Mouse (Mus musculus) liver, embryonic 14.5 days (tissue): Measurements from ENCODE around the gene Olfr788. TPM values are rescaled to one million over a fixed set of nuclear protein-coding genes. Genes with fewer than 3 reads are reported as not detected.

ENCODE experiments used
- ATAC-seq: fragments of 200-750 bp; cut with Nextera tagmentation; 2 replicates; pipeline ENCODE4 v1.8.0; 2017; ENCODE audit warnings: moderate number of reproducible peaks, mild to moderate bottlenecking, moderate library complexity; ENCODE audit not compliant: insufficient read depth
- DNase-seq, 3 experiments: peaks; one replicate each; pipeline ENCODE4 v3.0.0-alpha.2; 2012 to 2013; ENCODE audit warnings: low read depth in 3 of 3, low spot score in 3 of 3
- H3K27ac ChIP-seq: fragments of 300-500 bp; sonication (generic); 2 replicates; pipeline ENCODE4 v1.5.1; 2014; ENCODE audit warnings: moderate library complexity, mild to moderate bottlenecking, control low read depth, inconsistent platforms
- H3K27me3 ChIP-seq: fragments of 300-500 bp; sonication (generic); 2 replicates; pipeline ENCODE4 v1.6.1; 2014; ENCODE audit warnings: mild to moderate bottlenecking, low read length, moderate library complexity; ENCODE audit not compliant: control insufficient read depth, insufficient read depth
- H3K36me3 ChIP-seq: fragments of 300-500 bp; sonication (generic); replicated peaks from 2 replicates; pipeline ENCODE4 v1.6.1; 2014; ENCODE audit warnings: low read depth; ENCODE audit not compliant: control insufficient read depth, insufficient read depth
- H3K4me1 ChIP-seq, 2 experiments: fragments of 200-500 bp in 1 of 2; fragments of 300-500 bp in 1 of 2; sonication (generic) in 1 of 2; replicated peaks; 2 replicates each; pipeline ENCODE4 v1.6.1; 2012 to 2014; ENCODE audit warnings: antibody characterized with exemption in 1 of 2, inconsistent platforms in 1 of 2, low read length in 1 of 2; ENCODE audit not compliant: control insufficient read depth in 2 of 2, insufficient read depth in 2 of 2
- H3K4me2 ChIP-seq: fragments of 300-500 bp; sonication (generic); 2 replicates; pipeline ENCODE4 v1.6.1; 2014; ENCODE audit warnings: low read depth, mild to moderate bottlenecking, control low read depth, moderate library complexity
- H3K4me3 ChIP-seq, 2 experiments: fragments of 200-500 bp in 1 of 2; fragments of 300-500 bp in 1 of 2; sonication (generic) in 1 of 2; 2 replicates each; pipeline ENCODE4 v1.5.1; 2012 to 2014; ENCODE audit warnings: low read depth in 2 of 2, low read length in 2 of 2, mild to moderate bottlenecking in 2 of 2, control low read depth in 1 of 2, inconsistent platforms in 1 of 2, moderate library complexity in 1 of 2; ENCODE audit not compliant: insufficient read depth in 1 of 2
- H3K9ac ChIP-seq: fragments of 300-500 bp; sonication (generic); replicated peaks from 2 replicates; pipeline ENCODE4 v1.6.1; 2014; ENCODE audit warnings: mild to moderate bottlenecking, control low read depth, moderate library complexity
- H3K9me3 ChIP-seq: fragments of 300-500 bp; sonication (generic); 2 replicates; pipeline ENCODE4 v1.6.1; 2016; ENCODE audit warnings: low read length, mixed read lengths; ENCODE audit not compliant: control insufficient read depth
- CTCF ChIP-seq: IDR thresholded peaks from 2 replicates; pipeline ENCODE4 v1.5.1; 2016; ENCODE audit warnings: antibody characterized with exemption, low read depth, control low read depth
- EP300 ChIP-seq: IDR thresholded peaks from 2 replicates; pipeline ENCODE4 v1.6.1; 2016; ENCODE audit warnings: antibody characterized with exemption, low read depth
- WGBS: fragments of 180-500 bp; shearing (Covaris S2); extraction: QIAGEN DNeasy Blood & Tissue Kit; methylation state at CpG from one replicate; pipeline ENCODE4 v1.1.7; 2014; ENCODE audit not compliant: insufficient replicate concordance; 5-methylcytosine and 5-hydroxymethylcytosine counted together
- polyA plus RNA-seq, 2 experiments: library from polyadenylated mRNA; depleted of rRNA in 1 of 2; stranded (reverse) in 1 of 2; unstranded in 1 of 2; fragments of >200 nt; fragmentation: Nextera tagmentation in 1 of 2; extraction: Ambion mirVana in 1 of 2; gene quantifications; 2 replicates each; pipeline versions ENCODE4 v1.2.1 to v1.2.3; 2012 to 2014

Olfr788 gene
- polyA plus RNA-seq, 2 experiments, result not detected

GRCm38 (mm10) chr10:129484452-129484851, 13.7 kb downstream of the Olfr788 start, which contains the start of gene Olfr789:
Gene Olfr789 (plus strand): TSS chr10:129484752.
- Histone ChIP-seq H3K4me1 (no peaks in the 10 kb centered on the region), H3K9ac (no peak within 1 kb of the TSS), H3K9me3 (no peaks in the 10 kb centered on the region), H3K27ac (no peak within 1 kb of the TSS), H3K4me3 (no peak within 1 kb of the TSS), H3K27me3 (no peaks in the 10 kb centered on the region), H3K36me3 (no peaks in the 10 kb centered on the region), H3K4me2 (no peak within 1 kb of the TSS)
- no peak for ATAC-seq
- DNase-seq, result no peak
- WGBS, result 30% methylated on average over 2 of the region's 2 CpGs
- TF ChIP-seq EP300, result no peak
- TF ChIP-seq CTCF, result no peak

DNA sequence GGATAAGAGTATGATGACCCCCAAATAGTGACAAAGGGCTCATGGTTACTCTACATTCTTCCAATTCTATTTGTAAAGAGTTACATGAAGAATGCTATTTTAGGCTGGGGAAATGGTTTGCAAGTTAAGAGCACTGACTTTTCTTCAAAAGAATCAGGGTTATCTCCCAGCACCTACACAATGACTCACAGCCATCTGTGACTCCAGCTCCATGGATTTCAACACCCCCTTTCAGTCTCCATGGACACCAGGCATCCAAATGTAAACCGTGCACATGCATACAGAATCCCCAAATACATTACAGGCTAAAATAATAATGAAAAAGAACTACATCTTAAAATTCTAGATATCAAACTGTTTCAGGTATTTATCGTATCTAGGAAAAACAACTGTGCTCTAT, 19.3 kb downstream of the Olfr788 start:
- H3K9ac ChIP-seq, result no peak overlapping the region
- no peak for TF ChIP-seq CTCF
- TF ChIP-seq EP300, result no peak
- no peaks in the 10 kb centered on the region for H3K36me3 ChIP-seq
- no peaks in the 10 kb centered on the region for H3K9me3 ChIP-seq
- no peak overlapping the region for H3K4me3 ChIP-seq
- no peaks in the 10 kb centered on the region for H3K27me3 ChIP-seq
- H3K4me1 ChIP-seq, result no peaks in the 10 kb centered on the region
- no peak overlapping the region for H3K27ac ChIP-seq
- DNase-seq, result no peak
- no peak for ATAC-seq
- 51% methylated on average over 2 of the region's 2 CpGs for WGBS
- H3K4me2 ChIP-seq, result no peak overlapping the region

- Histone ChIP-seq H3K4me1 (no peaks in the 10 kb centered on the region), H3K4me3 (no peak within 1 kb of the TSS), H3K36me3 (no peaks in the 10 kb centered on the region), H3K9ac (no peak within 1 kb of the TSS), H3K27me3 (no peaks in the 10 kb centered on the region), H3K27ac (no peak within 1 kb of the TSS), H3K9me3 (no peaks in the 10 kb centered on the region), H3K4me2 (no peak within 1 kb of the TSS)
- DNase-seq (no peak), ATAC-seq (no peak)
- TF ChIP-seq EP300, result no peak
- TF ChIP-seq CTCF, result no peak
Measured at GRCm38 (mm10) chr10:129498192-129498591, 27.4 kb downstream of the Olfr788 start, which contains the start of gene Olfr790. Gene Olfr790 (plus strand): TSS chr10:129498492.

DNA sequence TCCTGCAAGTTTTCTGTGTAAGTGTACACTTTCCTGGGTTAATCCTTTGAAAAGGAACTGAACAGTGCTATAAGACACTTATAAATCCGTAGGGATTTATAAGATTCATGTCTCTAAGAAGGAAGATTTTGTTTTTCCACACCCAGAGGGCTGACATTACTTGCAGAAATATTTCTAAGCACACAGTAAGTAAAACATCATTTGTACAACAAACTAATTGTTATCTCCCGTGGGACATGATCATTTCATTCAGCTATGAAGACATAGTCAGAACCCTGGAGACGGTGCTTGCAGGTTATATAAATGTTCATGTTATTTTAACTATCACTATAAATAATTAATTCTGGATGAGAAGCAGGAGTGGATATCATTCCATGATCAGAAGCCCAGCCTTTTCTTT, 50.7 kb downstream of the Olfr788 start, which contains the start of gene Olfr791:
TSS of gene Olfr791 (plus strand) at position 301 of the 400 bp plus-strand sequence.
- Histone ChIP-seq H3K27me3 (no peaks in the 10 kb centered on the region), H3K4me3 (no peak within 1 kb of the TSS), H3K4me2 (no peak within 1 kb of the TSS), H3K9me3 (no peaks in the 10 kb centered on the region), H3K9ac (no peak within 1 kb of the TSS), H3K27ac (no peak within 1 kb of the TSS), H3K36me3 (no peaks in the 10 kb centered on the region), H3K4me1 (no peaks in the 10 kb centered on the region)
- TF ChIP-seq CTCF, result no peak
- TF ChIP-seq EP300, result no peak
- DNase-seq, result no peak
- WGBS, result 31% methylated on average over 3 of the region's 3 CpGs
- ATAC-seq, result no peak

Other genes with a start within 250 kb of the Olfr788 start
- not detected in 2 replicates for gene Olfr774, start 234.8 kb upstream of the Olfr788 start, polyA plus RNA-seq (2012; rRNA removed)
- gene Olfr774, start 234.8 kb upstream of the Olfr788 start, polyA plus RNA-seq (2014; fragmentation: Nextera tagmentation; extraction: Ambion mirVana), result not detected in 2 replicates
- not detected in 2 replicates for gene Olfr775, start 222.6 kb upstream of the Olfr788 start, polyA plus RNA-seq (2012; rRNA removed)
- not detected in 2 replicates for gene Olfr775, start 222.6 kb upstream of the Olfr788 start, polyA plus RNA-seq (2014; fragmentation: Nextera tagmentation; extraction: Ambion mirVana)
- gene Olfr776, start 211.9 kb upstream of the Olfr788 start, polyA plus RNA-seq (2012; rRNA removed), result not detected in 2 replicates
- gene Olfr776, start 211.9 kb upstream of the Olfr788 start, polyA plus RNA-seq (2014; fragmentation: Nextera tagmentation; extraction: Ambion mirVana), result not detected in 2 replicates
- not detected in 2 replicates for gene Olfr777, start 199.5 kb upstream of the Olfr788 start, polyA plus RNA-seq (2012; rRNA removed)
- gene Olfr777, start 199.5 kb upstream of the Olfr788 start, polyA plus RNA-seq (2014; fragmentation: Nextera tagmentation; extraction: Ambion mirVana), result not detected in 2 replicates
- gene Olfr780, start 152.9 kb upstream of the Olfr788 start, polyA plus RNA-seq (2012; rRNA removed), result not detected in 2 replicates
- not detected in 2 replicates for gene Olfr780, start 152.9 kb upstream of the Olfr788 start, polyA plus RNA-seq (2014; fragmentation: Nextera tagmentation; extraction: Ambion mirVana)
- gene Olfr781, start 142.1 kb upstream of the Olfr788 start, polyA plus RNA-seq (2012; rRNA removed), result not detected in 2 replicates
- not detected in 2 replicates for gene Olfr781, start 142.1 kb upstream of the Olfr788 start, polyA plus RNA-seq (2014; fragmentation: Nextera tagmentation; extraction: Ambion mirVana)
- not detected in 2 replicates for gene Olfr782, start 122.1 kb upstream of the Olfr788 start, polyA plus RNA-seq (2012; rRNA removed)
- gene Olfr782, start 122.1 kb upstream of the Olfr788 start, polyA plus RNA-seq (2014; fragmentation: Nextera tagmentation; extraction: Ambion mirVana), result not detected in 2 replicates
- gene Olfr784, start 86.9 kb upstream of the Olfr788 start, polyA plus RNA-seq (2012; rRNA removed), result 0.01 TPM in 1 of 2 replicates, not detected in the other
- gene Olfr784, start 86.9 kb upstream of the Olfr788 start, polyA plus RNA-seq (2014; fragmentation: Nextera tagmentation; extraction: Ambion mirVana), result not detected in 2 replicates
- gene Olfr785, start 65.6 kb upstream of the Olfr788 start, polyA plus RNA-seq (2012; rRNA removed), result not detected in 2 replicates
- not detected in 2 replicates for gene Olfr785, start 65.6 kb upstream of the Olfr788 start, polyA plus RNA-seq (2014; fragmentation: Nextera tagmentation; extraction: Ambion mirVana)
- not detected in 2 replicates for gene Olfr786, start 43.7 kb upstream of the Olfr788 start, polyA plus RNA-seq (2012; rRNA removed)
- gene Olfr786, start 43.7 kb upstream of the Olfr788 start, polyA plus RNA-seq (2014; fragmentation: Nextera tagmentation; extraction: Ambion mirVana), result not detected in 2 replicates
- not detected in 2 replicates for gene Olfr787, start 9.1 kb upstream of the Olfr788 start, polyA plus RNA-seq (2012; rRNA removed)
- not detected in 2 replicates for gene Olfr787, start 9.1 kb upstream of the Olfr788 start, polyA plus RNA-seq (2014; fragmentation: Nextera tagmentation; extraction: Ambion mirVana)
- not detected in 2 replicates for gene Olfr789, start 13.8 kb downstream of the Olfr788 start, polyA plus RNA-seq (2012; rRNA removed)
- gene Olfr789, start 13.8 kb downstream of the Olfr788 start, polyA plus RNA-seq (2014; fragmentation: Nextera tagmentation; extraction: Ambion mirVana), result not detected in 2 replicates
- not detected in 2 replicates for gene Olfr790, start 27.5 kb downstream of the Olfr788 start, polyA plus RNA-seq (2012; rRNA removed)
- not detected in 2 replicates for gene Olfr790, start 27.5 kb downstream of the Olfr788 start, polyA plus RNA-seq (2014; fragmentation: Nextera tagmentation; extraction: Ambion mirVana)
- gene Olfr791, start 50.8 kb downstream of the Olfr788 start, polyA plus RNA-seq (2012; rRNA removed), result not detected in 2 replicates
- gene Olfr791, start 50.8 kb downstream of the Olfr788 start, polyA plus RNA-seq (2014; fragmentation: Nextera tagmentation; extraction: Ambion mirVana), result not detected in 2 replicates
- not detected in 2 replicates for gene Olfr792, start 68.2 kb downstream of the Olfr788 start, polyA plus RNA-seq (2012; rRNA removed)
- gene Olfr792, start 68.2 kb downstream of the Olfr788 start, polyA plus RNA-seq (2014; fragmentation: Nextera tagmentation; extraction: Ambion mirVana), result not detected in 2 replicates
- gene Olfr794, start 96.7 kb downstream of the Olfr788 start, polyA plus RNA-seq (2012; rRNA removed), result not detected in 2 replicates
- gene Olfr794, start 96.7 kb downstream of the Olfr788 start, polyA plus RNA-seq (2014; fragmentation: Nextera tagmentation; extraction: Ambion mirVana), result not detected in 2 replicates
- gene Olfr796, start 141.6 kb downstream of the Olfr788 start, polyA plus RNA-seq (2012; rRNA removed), result not detected in 2 replicates
- gene Olfr796, start 141.6 kb downstream of the Olfr788 start, polyA plus RNA-seq (2014; fragmentation: Nextera tagmentation; extraction: Ambion mirVana), result not detected in 2 replicates
- gene Olfr798, start 156.9 kb downstream of the Olfr788 start, polyA plus RNA-seq (2012; rRNA removed), result not detected in 2 replicates
- not detected in 2 replicates for gene Olfr798, start 156.9 kb downstream of the Olfr788 start, polyA plus RNA-seq (2014; fragmentation: Nextera tagmentation; extraction: Ambion mirVana)
- gene Olfr799, start 166.5 kb downstream of the Olfr788 start, polyA plus RNA-seq (2012; rRNA removed), result not detected in 2 replicates
- gene Olfr799, start 166.5 kb downstream of the Olfr788 start, polyA plus RNA-seq (2014; fragmentation: Nextera tagmentation; extraction: Ambion mirVana), result not detected in 2 replicates
- gene Olfr800, start 186.7 kb downstream of the Olfr788 start, polyA plus RNA-seq (2012; rRNA removed), result not detected in 2 replicates
- gene Olfr800, start 186.7 kb downstream of the Olfr788 start, polyA plus RNA-seq (2014; fragmentation: Nextera tagmentation; extraction: Ambion mirVana), result not detected in 2 replicates
- gene Olfr801, start 202.9 kb downstream of the Olfr788 start, polyA plus RNA-seq (2012; rRNA removed), result not detected in 2 replicates
- gene Olfr801, start 202.9 kb downstream of the Olfr788 start, polyA plus RNA-seq (2014; fragmentation: Nextera tagmentation; extraction: Ambion mirVana), result not detected in 2 replicates
- not detected in 2 replicates for gene Olfr802, start 217.2 kb downstream of the Olfr788 start, polyA plus RNA-seq (2012; rRNA removed)
- not detected in 2 replicates for gene Olfr802, start 217.2 kb downstream of the Olfr788 start, polyA plus RNA-seq (2014; fragmentation: Nextera tagmentation; extraction: Ambion mirVana)
- not detected in 2 replicates for gene Olfr803, start 223.3 kb downstream of the Olfr788 start, polyA plus RNA-seq (2012; rRNA removed)
- not detected in 2 replicates for gene Olfr803, start 223.3 kb downstream of the Olfr788 start, polyA plus RNA-seq (2014; fragmentation: Nextera tagmentation; extraction: Ambion mirVana)
- not detected in 2 replicates for gene Olfr804, start 232.2 kb downstream of the Olfr788 start, polyA plus RNA-seq (2012; rRNA removed)
- gene Olfr804, start 232.2 kb downstream of the Olfr788 start, polyA plus RNA-seq (2014; fragmentation: Nextera tagmentation; extraction: Ambion mirVana), result not detected in 2 replicates